In the genomic region with DNA sequence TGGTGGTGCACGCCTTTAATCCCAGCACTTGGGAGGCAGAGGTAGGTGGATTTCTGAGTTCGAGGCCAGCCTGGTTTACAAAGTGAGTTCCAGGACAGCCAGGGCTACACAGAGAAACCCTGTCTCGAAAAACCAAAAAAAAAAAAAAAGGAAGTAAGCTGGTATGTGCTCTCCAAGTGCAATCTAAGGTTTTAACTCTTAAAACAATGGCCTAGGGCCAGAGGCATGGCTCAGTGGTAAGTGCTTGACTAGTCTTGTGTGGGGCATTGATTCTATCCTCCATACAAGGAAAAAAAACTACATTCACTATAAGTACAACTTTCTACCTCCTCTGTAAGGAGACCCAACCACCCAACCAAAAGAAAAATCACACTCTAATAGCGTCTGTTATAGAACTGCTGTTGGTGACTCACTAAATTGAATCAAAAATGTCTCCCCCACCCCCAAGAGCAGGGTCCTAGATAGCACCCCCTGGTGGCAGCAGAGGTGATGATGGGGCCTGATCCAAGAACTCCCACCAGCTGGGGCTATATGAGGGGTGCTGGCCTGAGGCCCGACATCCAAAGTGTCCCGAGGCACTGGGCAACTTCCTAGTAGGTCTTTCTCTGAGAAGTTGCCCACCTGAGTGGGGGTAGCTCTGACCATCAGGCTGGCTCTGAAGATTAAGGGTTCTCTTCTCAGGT, we compare ENCODE assay signal across 9 mouse cellular contexts. TPM values are rescaled to one million over a fixed set of nuclear protein-coding genes. Genes with fewer than 3 reads are reported as not detected.
DNase-seq lines count a peak whose midpoint lies in the region; ATAC-seq and TF ChIP-seq lines count a peak whose summit lies in the region.
"Had no signal": no experiment of that assay in that cellular context is flagged by ENCODE, and none has a peak within 500 bp of the region (broad histone marks: within the 10 kb centered on the region; RNA-seq: fewer than 3 reads in every experiment).

No protein-coding gene starts in this region.

- no peak overlapping the region for H3K4me3 ChIP-seq in midbrain, embryonic 14.5 days (replicated peaks; ENCODE audit: low read depth, low read length)
- H3K4me3 ChIP-seq in midbrain, embryonic 10.5 days, result no peak overlapping the region
- H3K4me3 ChIP-seq in cortical plate, adult 2 months (ENCODE audit: insufficient read depth, low read length), result no peak overlapping the region

- no peaks in the 10 kb centered on the region for H3K9me3 ChIP-seq in midbrain, embryonic 14.5 days (ENCODE audit: control insufficient read depth, low read length)
- no peaks in the 10 kb centered on the region for H3K9me3 ChIP-seq in midbrain, embryonic 10.5 days (replicated peaks)
- H3K9me3 ChIP-seq: lung, embryonic 15.5 days had no signal

- peak; percentile 54 for DNase-seq in heart, postnatal 4 days
- no peak for DNase-seq in heart, postnatal 36 days
- peak; percentile 16 for DNase-seq in midbrain, embryonic 14.5 days
- no peak for DNase-seq in midbrain, embryonic 10.5 days (ENCODE audit: low spot score)
- peak; percentile 87 for DNase-seq in thymus, postnatal 14 days
- DNase-seq in left cerebral cortex, adult 11 months (ENCODE audit: low spot score), result no peak
- no peak for DNase-seq in layer of hippocampus, adult 8-10 months (ENCODE audit: low spot score in 2 of 2)

- 58% methylated on average over 6 of the region's 6 CpGs for WGBS in midbrain, embryonic 14.5 days
- 64% methylated on average over 6 of the region's 6 CpGs for WGBS in midbrain, embryonic 10.5 days

- H3K4me1 ChIP-seq in midbrain, embryonic 14.5 days (ENCODE audit: control insufficient read depth, insufficient read depth, low read length), result peaks cover 6% of the 10 kb centered on the region; the same call in 1 of the 2 replicates
- peaks cover 30% of the 10 kb centered on the region for H3K4me1 ChIP-seq in midbrain, embryonic 10.5 days
- H3K4me1 ChIP-seq in cortical plate, adult 2 months (ENCODE audit: control insufficient read depth, insufficient read depth, low read length), result peaks cover 9% of the 10 kb centered on the region

- no peak for ATAC-seq in midbrain, embryonic 14.5 days (ENCODE audit: low FRiP score, low TSS enrichment)

- peaks cover 41% of the 10 kb centered on the region for H3K27me3 ChIP-seq in midbrain, embryonic 14.5 days (ENCODE audit: control insufficient read depth, insufficient read depth, low read length)
- peaks cover 80% of the 10 kb centered on the region for H3K27me3 ChIP-seq in midbrain, embryonic 10.5 days (ENCODE audit: low read depth, poor library complexity, severe bottlenecking)

- intact Hi-C loops in heart, postnatal 36 days (cut with DNase I), result no loop called here

- no peak overlapping the region for H3K4me2 ChIP-seq in midbrain, embryonic 14.5 days (ENCODE audit: low read length)

- no peak overlapping the region for H3K9ac ChIP-seq in midbrain, embryonic 14.5 days (replicated peaks; ENCODE audit: low read length)

- H3K27ac ChIP-seq in midbrain, embryonic 14.5 days (replicated peaks; ENCODE audit: low read depth, low read length), result no peak overlapping the region
- H3K27ac ChIP-seq in midbrain, embryonic 10.5 days (replicated peaks), result no peak overlapping the region
- H3K27ac ChIP-seq in cortical plate, adult 2 months (ENCODE audit: insufficient read depth, low read length), result no peak overlapping the region
- H3K27ac ChIP-seq: lung, embryonic 15.5 days had no signal

- H3K36me3 ChIP-seq in midbrain, embryonic 14.5 days (ENCODE audit: control insufficient read depth, insufficient read depth, low read length), result no peaks in the 10 kb centered on the region
- H3K36me3 ChIP-seq in midbrain, embryonic 10.5 days, result no peaks in the 10 kb centered on the region
- H3K36me3 ChIP-seq: lung, embryonic 15.5 days had no signal

- no peak for TF ChIP-seq POLR2A in cortical plate, adult 2 months (IDR thresholded peaks at IDR 0.05; ENCODE audit: extremely low read depth, insufficient read depth, low read length)

- TF ChIP-seq CTCF in cortical plate, adult 2 months (IDR thresholded peaks at IDR 0.05; ENCODE audit: extremely low read depth, insufficient read depth, low read length), result 0 out of 2 replicates have a peak, but pooled peaks have one; percentile 11

RNA-seq across cellular contexts. Expression of a gene that starts 1.2 kb away (rescaled TPM):
- under 1 TPM; 0.55 to 0.63 TPM for total RNA-seq in heart, postnatal 4 days (2021)
- 1 to 10 TPM; 2.2 to 5.0 TPM for total RNA-seq in heart, postnatal 36 days (2021)
- not detected in 2 replicates for polyA plus RNA-seq in midbrain, embryonic 14.5 days (2014; fragmentation: Nextera tagmentation; extraction: Ambion mirVana)
- polyA plus RNA-seq in midbrain, embryonic 10.5 days (2016; fragmentation: Nextera tagmentation; extraction: Ambion mirVana), result 0.07 TPM in 1 of 2 replicates, not detected in the other
- polyA plus RNA-seq in cortical plate, adult 2 months (2012; rRNA removed), result 0.93 and 1.2 TPM in 2 replicates
- not detected for total RNA-seq in layer of hippocampus, adult 8-10 months (2022)

RNA-seq across cellular contexts. Expression of a gene that starts 16.1 kb away (rescaled TPM):
- 1 to 10 TPM; 8.0 to 8.4 TPM for total RNA-seq in heart, postnatal 4 days (2021)
- 1 to 10 TPM; 4.5 to 5.5 TPM for total RNA-seq in heart, postnatal 36 days (2021)
- polyA plus RNA-seq in midbrain, embryonic 14.5 days (2014; fragmentation: Nextera tagmentation; extraction: Ambion mirVana), result 47.1 and 60.9 TPM in 2 replicates
- 60.3 and 60.7 TPM in 2 replicates for polyA plus RNA-seq in midbrain, embryonic 10.5 days (2016; fragmentation: Nextera tagmentation; extraction: Ambion mirVana)
- polyA plus RNA-seq in cortical plate, adult 2 months (2012; rRNA removed), result 36.6 and 42.7 TPM in 2 replicates
- 10 to 100 TPM; 19.0 to 36.1 (median 25.0) TPM for total RNA-seq in layer of hippocampus, adult 8-10 months (2022)

RNA-seq across cellular contexts. Expression of a gene that starts 16.5 kb away (rescaled TPM):
- 10 to 100 TPM; 24.3 to 27.4 TPM for total RNA-seq in heart, postnatal 4 days (2021)
- 10 to 100 TPM; 37.3 to 40.0 TPM for total RNA-seq in heart, postnatal 36 days (2021)
- polyA plus RNA-seq in midbrain, embryonic 14.5 days (2014; fragmentation: Nextera tagmentation; extraction: Ambion mirVana), result 33.7 and 34.4 TPM in 2 replicates
- 31.7 and 35.6 TPM in 2 replicates for polyA plus RNA-seq in midbrain, embryonic 10.5 days (2016; fragmentation: Nextera tagmentation; extraction: Ambion mirVana)
- 68.2 and 76.8 TPM in 2 replicates for polyA plus RNA-seq in cortical plate, adult 2 months (2012; rRNA removed)
- total RNA-seq in layer of hippocampus, adult 8-10 months (2022), result 10 to 100 TPM; 26.9 to 40.7 (median 31.3) TPM

RNA-seq across cellular contexts. Expression of a gene that starts 16.6 kb away (rescaled TPM):
- total RNA-seq in heart, postnatal 4 days (2021), result 10 to 100 TPM; 16.2 to 22.4 TPM
- 10 to 100 TPM in 1 of 2 experiments, 1 to 10 TPM in 1; 7.1 to 10.7 TPM for total RNA-seq in heart, postnatal 36 days (2021)
- polyA plus RNA-seq in midbrain, embryonic 14.5 days (2014; fragmentation: Nextera tagmentation; extraction: Ambion mirVana), result 80.6 and 93.1 TPM in 2 replicates
- 71.5 and 72.6 TPM in 2 replicates for polyA plus RNA-seq in midbrain, embryonic 10.5 days (2016; fragmentation: Nextera tagmentation; extraction: Ambion mirVana)
- polyA plus RNA-seq in cortical plate, adult 2 months (2012; rRNA removed), result 43.5 and 43.6 TPM in 2 replicates
- total RNA-seq in layer of hippocampus, adult 8-10 months (2022), result 10 to 100 TPM; 23.4 to 31.5 (median 27.6) TPM

RNA-seq across cellular contexts. Expression of a gene that starts 26.6 kb away (rescaled TPM):
- total RNA-seq in heart, postnatal 4 days (2021), result 10 to 100 TPM; 59.7 to 69.2 TPM
- total RNA-seq in heart, postnatal 36 days (2021), result 10 to 100 TPM; 40.4 to 42.1 TPM
- polyA plus RNA-seq in midbrain, embryonic 14.5 days (2014; fragmentation: Nextera tagmentation; extraction: Ambion mirVana), result 20.2 and 36.2 TPM in 2 replicates
- polyA plus RNA-seq in midbrain, embryonic 10.5 days (2016; fragmentation: Nextera tagmentation; extraction: Ambion mirVana), result 75.8 and 80.9 TPM in 2 replicates
- polyA plus RNA-seq in cortical plate, adult 2 months (2012; rRNA removed), result 19.3 and 19.8 TPM in 2 replicates
- 10 to 100 TPM in 3 of 4 experiments, 1 to 10 TPM in 1; 7.4 to 54.9 (median 25.7) TPM for total RNA-seq in layer of hippocampus, adult 8-10 months (2022)

Comparison
In these comparisons a context has a peak if more than half of its experiments do, and no peak if none do; other contexts are left out.
1. DNase-seq: peak in heart, postnatal 4 days (single experiment), midbrain, embryonic 14.5 days (single experiment) and thymus, postnatal 14 days (single experiment); none in heart, postnatal 36 days (0 of 2), midbrain, embryonic 10.5 days (single experiment), left cerebral cortex, adult 11 months (single experiment) and layer of hippocampus, adult 8-10 months (0 of 2).